Mouse (Mus musculus) limb, embryonic 10.5 days (tissue): ENCODE measurements at regions not wholly inside any gene's neighbourhood (a gene's known extent, or its start where the extent isn't known, plus 50 kb on each side); places are given as distances from the start of the nearest gene placed in this dataset.

Experiments used
- DNase-seq: peaks from one replicate; pipeline ENCODE4 v3.0.0-alpha.2; 2017; ENCODE audit warnings: low spot score
- H3K27ac ChIP-seq: fragments of 300-500 bp; sonication (generic); 2 replicates; pipeline ENCODE4 v1.5.1; 2016; ENCODE audit warnings: mild to moderate bottlenecking
- H3K27me3 ChIP-seq: fragments of 300-500 bp; sonication (generic); 2 replicates; pipeline ENCODE4 v1.6.1; 2016; ENCODE audit warnings: low read depth, mild to moderate bottlenecking; ENCODE audit not compliant: poor library complexity, severe bottlenecking
- H3K36me3 ChIP-seq: fragments of 300-500 bp; sonication (generic); 2 replicates; pipeline ENCODE4 v1.6.1; 2016; ENCODE audit warnings: mild to moderate bottlenecking, moderate library complexity
- H3K4me1 ChIP-seq: fragments of 300-500 bp; sonication (generic); 2 replicates; pipeline ENCODE4 v1.6.1; 2016
- H3K4me3 ChIP-seq: fragments of 300-500 bp; sonication (generic); 2 replicates; pipeline ENCODE4 v1.5.1; 2016; ENCODE audit warnings: mild to moderate bottlenecking, moderate library complexity
- H3K9me3 ChIP-seq: fragments of 300-500 bp; sonication (generic); replicated peaks from 2 replicates; pipeline ENCODE4 v1.6.1; 2016; ENCODE audit warnings: mild to moderate bottlenecking
- WGBS: fragments of 180-500 bp; shearing (Covaris S2); methylation state at CpG from one replicate; pipeline ENCODE4 v1.1.7; 2016; 5-methylcytosine and 5-hydroxymethylcytosine counted together

DNA sequence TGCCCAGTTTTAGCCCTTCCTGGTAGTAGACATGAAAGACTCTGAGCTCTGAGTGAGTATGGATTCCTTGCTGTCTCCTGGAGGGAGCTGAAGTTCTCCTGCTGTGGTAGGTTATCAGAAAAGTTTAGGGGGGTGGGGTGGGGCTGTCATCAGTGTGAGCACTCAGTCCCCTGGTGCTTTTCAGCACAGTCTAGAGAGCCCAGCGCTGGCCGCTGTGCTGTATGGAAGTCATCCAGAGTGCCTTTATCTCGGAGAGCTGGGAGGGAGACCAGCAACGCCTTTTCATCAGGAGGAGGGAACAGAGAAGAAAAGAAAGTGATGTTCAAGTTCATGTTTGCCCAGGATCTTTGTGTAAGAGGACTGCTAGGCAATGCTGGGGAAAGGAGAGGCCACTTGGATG, 163.6 kb downstream of the Cyp26b1 start:
- Histone ChIP-seq H3K4me1 (peaks cover 66% of the 10 kb centered on the region), H3K9me3 (no peaks in the 10 kb centered on the region), H3K4me3 (no peak overlapping the region), H3K36me3 (no peaks in the 10 kb centered on the region), H3K27ac (peak overlapping the region; percentile 87), H3K27me3 (peaks cover 31% of the 10 kb centered on the region; the same call in 1 of the 2 replicates)
- 73% methylated on average over 4 of the region's 4 CpGs for WGBS
- DNase-seq = no peak

DNA sequence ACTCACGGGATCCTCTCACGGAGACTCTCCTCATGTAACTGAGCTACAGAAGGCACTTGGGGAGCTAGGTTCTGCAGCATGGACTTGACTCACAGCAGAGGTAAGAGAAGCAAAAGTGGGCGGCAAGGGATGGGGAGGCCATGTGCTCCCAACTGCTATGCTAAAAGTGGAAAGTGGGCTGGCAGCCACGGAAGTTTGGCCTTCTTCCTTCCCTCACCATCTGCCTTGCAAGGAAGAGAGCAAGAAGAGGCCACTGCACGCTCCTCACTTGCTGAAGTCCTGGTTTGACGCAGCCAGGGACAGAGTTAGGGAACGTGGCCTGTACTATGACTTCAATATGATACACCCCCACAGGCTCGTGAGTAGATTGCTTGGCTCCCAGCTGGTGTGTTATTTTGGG, 164.5 kb downstream of the Cyp26b1 start:
- peaks cover 37% of the 10 kb centered on the region; the same call in 1 of the 2 replicates for H3K27me3 ChIP-seq
- 86% methylated on average over 8 of the region's 8 CpGs for WGBS
- DNase-seq = no peak
- no peak overlapping the region for H3K4me3 ChIP-seq
- H3K9me3 ChIP-seq = no peaks in the 10 kb centered on the region
- peaks cover 63% of the 10 kb centered on the region for H3K4me1 ChIP-seq
- H3K36me3 ChIP-seq = no peaks in the 10 kb centered on the region
- H3K27ac ChIP-seq = no peak overlapping the region

DNA sequence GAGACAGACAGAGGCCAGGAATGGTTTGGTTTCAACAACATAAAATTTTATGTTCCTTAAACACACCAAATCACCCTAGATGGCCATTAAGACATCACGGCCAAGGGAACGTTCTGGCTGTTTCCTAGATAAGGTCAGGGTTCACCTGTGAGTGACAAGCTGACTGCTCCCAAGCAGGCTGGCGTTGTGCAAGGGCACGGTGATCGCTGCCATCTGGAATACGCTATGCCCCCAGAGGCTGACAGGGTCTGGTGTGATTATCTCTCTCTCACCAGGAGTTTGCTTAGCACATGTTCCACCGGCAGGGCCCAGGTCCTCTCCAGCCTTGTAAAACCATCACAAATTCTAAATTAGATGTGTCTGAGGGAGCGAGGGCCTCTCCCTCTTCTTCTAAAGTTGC, 167.0 kb downstream of the Cyp26b1 start:
- DNase-seq = no peak
- WGBS = 41% methylated on average over 8 of the region's 8 CpGs
- H3K9me3 ChIP-seq = no peaks in the 10 kb centered on the region
- H3K4me3 ChIP-seq = no peak overlapping the region
- peaks cover 40% of the 10 kb centered on the region; the same call in 1 of the 2 replicates for H3K27me3 ChIP-seq
- no peaks in the 10 kb centered on the region for H3K36me3 ChIP-seq
- peak overlapping the region; percentile 42 for H3K27ac ChIP-seq
- H3K4me1 ChIP-seq = peaks cover 66% of the 10 kb centered on the region

DNA sequence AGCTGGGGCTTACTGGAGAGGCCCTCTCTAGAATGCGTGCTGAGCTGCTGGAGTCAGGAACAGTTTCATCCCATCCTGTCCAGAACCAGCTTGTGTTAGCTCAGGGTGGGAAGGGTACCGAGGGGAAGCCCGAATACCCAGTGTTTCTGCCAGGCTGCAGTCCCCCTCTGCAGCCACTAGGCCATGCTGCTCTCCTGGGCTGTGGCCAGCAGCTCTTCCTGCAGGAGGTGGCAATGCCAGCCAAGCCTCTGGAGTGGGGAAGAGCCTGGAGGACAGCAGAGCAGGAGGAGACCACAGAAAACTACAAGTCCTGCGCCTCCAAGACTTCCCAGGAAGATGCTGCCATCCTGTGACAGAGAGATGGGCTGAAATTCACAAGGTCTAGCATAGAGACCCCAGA, 167.9 kb downstream of the Cyp26b1 start:
- peak; percentile 65 for DNase-seq
- peaks cover 46% of the 10 kb centered on the region; the same call in 1 of the 2 replicates for H3K27me3 ChIP-seq
- H3K27ac ChIP-seq = peak overlapping the region; percentile 14
- peaks cover 57% of the 10 kb centered on the region for H3K4me1 ChIP-seq
- WGBS = 33% methylated on average over 4 of the region's 4 CpGs
- no peaks in the 10 kb centered on the region for H3K9me3 ChIP-seq
- H3K36me3 ChIP-seq = no peaks in the 10 kb centered on the region
- H3K4me3 ChIP-seq = no peak overlapping the region

DNA sequence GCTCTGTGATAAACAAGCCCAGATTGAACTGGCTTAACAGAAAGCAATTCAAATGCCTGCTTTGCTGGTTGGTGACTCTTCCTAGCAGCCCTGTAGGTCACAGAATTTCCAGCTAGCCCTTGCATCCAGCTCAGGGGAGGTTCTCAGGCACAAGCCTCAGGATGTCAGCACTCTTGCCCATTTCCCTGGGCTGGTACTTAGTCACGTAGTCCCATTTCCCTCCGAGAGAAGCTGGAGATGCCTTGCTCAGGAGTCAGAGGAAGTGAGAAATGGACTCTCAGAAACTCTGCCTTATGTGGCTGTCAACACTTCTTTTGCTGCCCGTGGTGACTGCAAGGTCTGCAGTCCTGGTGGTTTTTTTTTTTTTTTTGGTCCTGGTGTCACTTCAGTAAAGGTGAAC, 170.8 kb downstream of the Cyp26b1 start:
- no peak for DNase-seq
- Histone ChIP-seq H3K9me3 (no peaks in the 10 kb centered on the region), H3K4me1 (peaks cover 48% of the 10 kb centered on the region), H3K36me3 (no peaks in the 10 kb centered on the region), H3K27me3 (peaks cover 59% of the 10 kb centered on the region), H3K27ac (no peak overlapping the region), H3K4me3 (no peak overlapping the region)
- WGBS = 30% methylated on average over 3 of the region's 3 CpGs

DNA sequence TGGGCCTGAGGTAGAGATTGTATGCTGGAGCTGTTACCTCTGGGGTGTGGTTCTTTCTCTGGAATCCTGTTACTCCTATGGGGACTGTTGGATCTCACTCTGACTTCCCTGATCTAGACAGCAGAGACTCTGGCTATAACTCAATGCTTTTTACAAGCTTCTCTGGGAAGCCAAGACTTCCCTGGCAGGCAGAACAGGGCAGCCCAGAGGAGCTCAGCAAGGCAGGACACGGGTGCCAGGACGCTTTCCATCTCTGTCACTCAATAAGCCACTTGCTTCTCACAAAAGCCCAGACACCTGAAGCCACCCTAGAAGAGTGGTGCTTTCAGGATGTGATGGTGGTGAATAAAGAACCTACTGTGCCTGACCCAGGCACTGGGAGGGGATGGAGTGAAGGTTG, 174.0 kb downstream of the Cyp26b1 start:
- no peak for DNase-seq
- Histone ChIP-seq H3K9me3 (no peaks in the 10 kb centered on the region), H3K4me1 (peaks cover 40% of the 10 kb centered on the region), H3K27ac (0 out of 2 replicates have a peak overlapping the region, but pooled peaks have one; percentile 19), H3K36me3 (no peaks in the 10 kb centered on the region), H3K4me3 (no peak overlapping the region), H3K27me3 (peaks cover 53% of the 10 kb centered on the region)
- WGBS = 86% methylated on average over 2 of the region's 2 CpGs

DNA sequence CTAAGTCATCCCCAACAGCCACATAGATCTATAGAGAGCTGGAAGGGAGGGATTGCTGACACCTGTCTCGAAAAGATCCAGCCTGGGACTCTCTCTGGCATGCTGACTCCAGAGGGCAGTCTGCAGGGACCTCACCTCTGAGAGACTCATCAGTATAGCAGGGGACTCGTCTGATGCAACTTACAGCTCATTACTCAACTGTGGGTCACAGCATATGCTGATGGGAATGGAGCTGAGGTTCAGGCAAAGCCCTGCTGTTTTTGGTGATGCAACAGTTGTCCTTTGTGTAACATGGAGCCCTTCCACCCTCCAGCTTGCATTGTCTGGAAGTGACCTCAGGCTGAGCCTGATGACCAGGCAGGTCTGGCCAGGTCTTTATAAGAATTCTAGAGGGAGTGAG, 174.4 kb downstream of the Cyp26b1 start:
- WGBS = 62% methylated on average over 2 of the region's 2 CpGs
- Histone ChIP-seq H3K27ac (0 out of 2 replicates have a peak overlapping the region, but pooled peaks have one; percentile 19), H3K9me3 (no peaks in the 10 kb centered on the region)

DNA sequence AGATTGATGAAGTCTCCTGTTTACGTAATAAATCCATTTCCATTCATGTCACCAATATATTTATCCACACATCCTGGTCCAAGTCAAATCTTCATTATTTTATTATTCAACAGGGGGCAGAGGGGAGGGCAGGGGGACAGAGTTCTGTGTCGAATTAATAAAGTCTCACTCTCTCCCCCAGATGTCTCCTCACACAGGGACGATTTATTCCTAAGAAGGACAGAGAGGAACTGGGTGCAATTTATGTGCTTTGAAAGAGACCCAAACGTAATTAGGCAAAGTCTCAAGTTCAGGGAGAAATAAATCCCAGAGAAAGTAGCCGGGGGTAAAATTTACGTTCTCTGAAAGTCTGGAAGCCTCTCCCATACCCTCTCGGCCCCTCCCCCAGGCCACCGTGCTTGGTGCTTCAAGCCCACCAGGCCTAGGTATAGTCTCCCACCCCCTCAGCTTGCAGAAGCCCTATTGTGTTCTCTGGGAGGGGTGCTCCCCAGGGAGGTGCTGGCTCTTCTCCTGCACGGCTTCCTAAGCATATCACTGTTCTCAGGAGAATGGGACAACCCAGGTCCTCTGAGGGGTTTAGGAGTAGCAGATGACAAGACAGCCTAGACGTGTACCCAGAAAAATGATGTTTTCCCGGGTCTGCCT, 176.6 kb downstream of the Cyp26b1 start:
- peaks cover 68% of the 10 kb centered on the region for H3K27me3 ChIP-seq

More for the DNA sequence above, 174.4 kb downstream of the Cyp26b1 start:
- Histone ChIP-seq H3K36me3 (no peaks in the 10 kb centered on the region), H3K4me3 (no peak overlapping the region), H3K27me3 (peaks cover 51% of the 10 kb centered on the region), H3K4me1 (peaks cover 44% of the 10 kb centered on the region)
- no peak for DNase-seq

DNA sequence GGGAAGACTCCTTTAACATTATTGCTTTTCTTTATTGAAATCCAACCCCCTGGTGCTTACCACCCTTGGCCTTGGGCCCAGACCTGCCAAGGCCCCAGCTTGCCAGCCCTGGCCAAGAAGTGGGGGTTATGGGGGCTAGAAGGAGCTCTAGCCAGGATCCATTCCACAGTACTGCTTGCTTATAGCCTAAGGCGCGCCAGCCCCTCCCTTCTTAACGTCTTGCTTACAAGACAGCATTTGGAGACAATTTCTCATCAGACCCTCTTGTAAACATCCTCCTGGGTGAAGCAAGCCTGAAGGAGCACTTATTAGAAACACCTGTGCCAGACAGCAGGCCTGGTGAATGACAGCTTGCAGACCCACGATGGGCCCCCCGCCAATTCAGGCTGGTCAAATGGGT, 179.3 kb downstream of the Cyp26b1 start:
- H3K27ac ChIP-seq = no peak overlapping the region
- no peaks in the 10 kb centered on the region for H3K36me3 ChIP-seq

More for the DNA sequence above, 176.6 kb downstream of the Cyp26b1 start:
- 31% methylated on average over 11 of the region's 11 CpGs for WGBS
- H3K36me3 ChIP-seq = no peaks in the 10 kb centered on the region
- no peak overlapping the region for H3K4me3 ChIP-seq
- H3K4me1 ChIP-seq = peaks cover 35% of the 10 kb centered on the region
- no peak overlapping the region; the same call in 1 of the 2 replicates for H3K27ac ChIP-seq
- no peaks in the 10 kb centered on the region for H3K9me3 ChIP-seq
- DNase-seq = no peak

DNA sequence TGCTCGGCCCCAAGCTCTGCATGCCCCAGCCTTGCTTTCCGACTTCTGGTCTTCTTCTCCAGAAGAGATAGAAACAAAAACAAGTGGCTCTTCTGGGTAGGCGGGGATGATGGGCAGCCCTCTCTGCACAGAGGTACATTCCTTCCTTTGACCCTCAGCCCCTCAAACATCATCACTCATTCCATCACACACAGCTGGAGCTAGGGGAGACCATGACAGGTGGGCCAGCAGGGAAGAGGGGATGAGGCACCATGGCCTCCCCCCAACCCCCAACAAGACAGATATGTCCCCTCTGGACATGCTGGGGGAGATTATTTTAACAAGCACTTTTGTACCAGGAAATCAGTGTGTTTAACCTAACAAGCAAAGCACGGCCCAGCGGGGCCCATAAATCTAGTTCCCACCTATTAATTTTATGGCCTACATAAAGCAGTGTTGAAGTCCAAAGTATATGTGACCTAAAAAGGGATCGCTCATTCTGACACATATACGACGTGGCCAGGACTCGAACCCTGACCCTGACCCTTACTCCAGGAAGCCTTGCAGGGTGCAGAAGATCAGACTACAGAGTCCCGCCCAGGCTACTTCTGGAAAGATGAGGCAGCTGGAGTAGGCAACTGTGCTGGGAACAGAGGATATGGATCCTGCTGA, 183.7 kb downstream of the Cyp26b1 start:
- H3K9me3 ChIP-seq = no peaks in the 10 kb centered on the region
- H3K36me3 ChIP-seq = no peaks in the 10 kb centered on the region
- H3K27me3 ChIP-seq = peaks cover 59% of the 10 kb centered on the region
- WGBS = 24% methylated on average over 10 of the region's 10 CpGs
- H3K27ac ChIP-seq = peak overlapping the region; percentile 22
- no peak overlapping the region for H3K4me3 ChIP-seq
- peak; percentile 71 for DNase-seq
- peaks cover 49% of the 10 kb centered on the region for H3K4me1 ChIP-seq

More for the DNA sequence above, 179.3 kb downstream of the Cyp26b1 start:
- no peaks in the 10 kb centered on the region for H3K9me3 ChIP-seq
- H3K4me1 ChIP-seq = peaks cover 45% of the 10 kb centered on the region
- DNase-seq = no peak
- H3K4me3 ChIP-seq = no peak overlapping the region
- WGBS = 21% methylated on average over 5 of the region's 5 CpGs
- peaks cover 58% of the 10 kb centered on the region for H3K27me3 ChIP-seq

DNA sequence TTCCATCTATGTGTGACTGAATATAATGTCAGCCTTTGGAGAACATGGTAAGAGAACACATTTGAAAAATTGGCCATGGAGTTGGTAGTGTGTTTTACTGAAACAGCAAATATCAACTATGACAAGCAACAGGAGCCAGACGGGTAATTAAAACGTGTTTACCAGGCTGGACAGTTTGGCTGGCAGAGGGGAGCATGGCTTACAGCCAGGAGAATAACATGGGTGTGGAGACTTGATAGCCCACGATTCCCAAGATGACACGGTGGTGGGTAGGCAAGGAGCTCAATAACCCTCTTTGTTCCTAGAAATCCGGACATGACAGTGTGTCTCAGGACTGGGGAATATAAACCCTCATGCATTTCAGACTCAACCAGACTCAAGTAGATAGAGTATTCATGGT, 185.2 kb downstream of the Cyp26b1 start:
- WGBS = 84% methylated on average over 5 of the region's 5 CpGs
- Histone ChIP-seq H3K36me3 (no peaks in the 10 kb centered on the region), H3K4me1 (peaks cover 37% of the 10 kb centered on the region), H3K27me3 (peaks cover 55% of the 10 kb centered on the region), H3K4me3 (no peak overlapping the region), H3K9me3 (no peaks in the 10 kb centered on the region), H3K27ac (no peak overlapping the region)
- DNase-seq = no peak

DNA sequence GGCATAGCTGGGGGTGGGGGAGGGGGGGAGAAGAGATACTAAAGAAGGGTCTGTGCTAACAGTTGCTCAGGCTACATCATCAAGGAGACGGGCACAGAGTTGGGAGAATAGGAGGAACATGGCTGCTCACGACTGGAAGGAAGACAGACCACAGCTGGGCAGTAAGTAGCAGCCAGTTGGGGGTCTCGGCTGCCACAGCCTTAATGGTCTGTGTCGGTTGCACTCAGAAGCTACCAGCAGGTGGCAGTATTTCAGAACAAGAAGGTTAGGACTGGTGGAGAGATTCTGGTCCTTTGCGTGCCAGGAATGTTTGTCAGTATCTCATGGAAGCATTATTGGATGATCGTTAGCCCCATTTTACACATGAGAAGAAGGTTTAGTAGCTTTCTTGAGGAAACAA, 185.9 kb downstream of the Cyp26b1 start:
- 16% methylated on average over 6 of the region's 6 CpGs for WGBS
- Histone ChIP-seq H3K36me3 (no peaks in the 10 kb centered on the region), H3K27me3 (peaks cover 48% of the 10 kb centered on the region), H3K27ac (no peak overlapping the region), H3K4me1 (peaks cover 37% of the 10 kb centered on the region), H3K4me3 (no peak overlapping the region), H3K9me3 (no peaks in the 10 kb centered on the region)
- DNase-seq = peak; percentile 78

DNA sequence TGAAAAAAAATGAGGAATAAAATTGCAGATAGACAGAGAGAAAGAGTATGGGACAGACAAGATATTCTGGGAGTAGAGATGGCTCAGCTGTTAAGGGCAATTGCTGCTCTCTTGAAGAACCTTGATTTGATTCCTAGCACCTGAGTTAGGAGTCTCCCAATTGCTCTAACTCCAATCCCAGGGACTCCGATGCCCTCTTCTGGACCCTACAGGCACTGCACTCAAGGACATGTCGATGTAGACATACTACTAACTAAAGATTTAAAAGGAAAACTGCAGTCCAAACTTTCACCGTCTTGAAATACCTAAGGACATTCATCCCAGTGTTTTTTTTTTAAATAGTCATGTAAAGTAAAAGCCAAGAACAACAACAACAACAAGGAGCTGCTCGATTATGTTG, 189.0 kb downstream of the Cyp26b1 start:
- Histone ChIP-seq H3K27ac (no peak overlapping the region), H3K27me3 (peaks cover 28% of the 10 kb centered on the region), H3K4me1 (peaks cover 25% of the 10 kb centered on the region), H3K4me3 (no peak overlapping the region), H3K9me3 (no peaks in the 10 kb centered on the region), H3K36me3 (no peaks in the 10 kb centered on the region)
- 65% methylated on average over 4 of the region's 4 CpGs for WGBS
- no peak for DNase-seq
